Mouse (Mus musculus): Measurements from ENCODE around the gene Adcy1.

- TF ChIP-seq CTCF (conservative IDR thresholded peaks at IDR 0.05; ENCODE audit: low read length): no peak
- no peak for TF ChIP-seq NANOG (IDR thresholded peaks at IDR 0.05; ENCODE audit: borderline replicate concordance, low read length)
- no peak for TF ChIP-seq POU5F1 (IDR thresholded peaks at IDR 0.05; ENCODE audit: borderline replicate concordance, low read length)
Measured at GRCm38 (mm10) chr11:7138370-7138769, 75.1 kb downstream of the Adcy1 start.

Measured in E14TG2a.4 (cell line).